Mouse (Mus musculus) liver, adult 2 months (tissue): Measurements from ENCODE around the gene Ramp1.
A peak's percentile ranks its signal among the peaks of the same experiment; 100 is the strongest.

ENCODE experiments used
- CTCF ChIP-seq: fragments of 200-500 bp; IDR thresholded peaks from 2 replicates; pipeline ENCODE4 v1.5.1; 2011; ENCODE audit warnings: low read depth, low read length, control low read depth
- POLR2A ChIP-seq: fragments of 200-500 bp; IDR thresholded peaks from 2 replicates; pipeline ENCODE4 v1.6.1; 2011; ENCODE audit warnings: low read length, control low read depth; ENCODE audit not compliant: insufficient read depth; ENCODE audit errors: extremely low read depth

DNA sequence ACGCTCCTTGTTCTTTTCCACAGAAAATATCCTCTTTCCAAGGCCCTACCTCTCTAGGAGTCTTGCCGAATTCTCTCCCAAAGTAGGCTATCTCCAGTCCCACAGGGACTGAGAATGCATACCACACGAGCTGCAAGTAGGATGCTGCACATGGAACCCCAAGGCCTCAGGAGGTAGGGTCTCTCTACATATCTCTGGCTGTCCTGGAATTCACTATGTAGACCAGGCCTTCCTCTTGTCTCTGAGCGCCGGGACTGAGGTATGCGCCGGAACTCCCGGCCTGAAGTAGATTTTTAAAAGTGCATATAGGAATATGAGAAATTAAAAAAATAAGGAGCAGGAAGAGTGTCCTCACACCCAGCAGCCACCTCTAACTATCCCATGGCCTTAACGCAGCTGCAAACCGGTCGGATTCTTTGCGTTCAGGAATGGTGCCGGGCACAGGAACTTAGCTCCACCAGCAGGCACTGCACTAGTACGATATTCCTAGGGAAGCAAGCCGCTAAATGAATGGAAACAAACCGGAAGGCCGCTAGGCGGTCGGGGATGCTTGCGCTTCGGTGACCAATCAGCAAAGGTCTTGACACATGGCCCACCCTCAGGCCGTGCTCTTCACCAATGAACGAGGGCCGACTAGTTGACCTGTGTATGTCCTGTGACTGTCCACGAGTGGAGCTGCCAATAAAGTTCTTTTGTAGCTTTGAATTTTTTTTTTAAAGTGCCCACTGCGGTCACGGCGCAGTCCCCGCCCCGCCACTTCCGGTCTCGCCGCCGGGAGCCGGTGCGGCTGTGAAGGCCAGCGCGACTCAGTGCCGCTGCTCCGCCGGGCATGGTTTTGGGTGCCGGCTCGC lies 70.2 kb downstream of the Ramp1 start, which contains the start of gene Ube2f:
- TF ChIP-seq POLR2A, result peak; percentile 75
- TF ChIP-seq CTCF, result peak; percentile 57
